Mouse (Mus musculus): ENCODE data around the gene Gfer. TPM values are rescaled to one million over a fixed set of nuclear protein-coding genes. Genes with fewer than 3 reads are reported as not detected.

The Gfer gene
- total and polyA plus RNA-seq, 3 experiments: 83.0 to 86.8 TPM; not detected in 1

DNA sequence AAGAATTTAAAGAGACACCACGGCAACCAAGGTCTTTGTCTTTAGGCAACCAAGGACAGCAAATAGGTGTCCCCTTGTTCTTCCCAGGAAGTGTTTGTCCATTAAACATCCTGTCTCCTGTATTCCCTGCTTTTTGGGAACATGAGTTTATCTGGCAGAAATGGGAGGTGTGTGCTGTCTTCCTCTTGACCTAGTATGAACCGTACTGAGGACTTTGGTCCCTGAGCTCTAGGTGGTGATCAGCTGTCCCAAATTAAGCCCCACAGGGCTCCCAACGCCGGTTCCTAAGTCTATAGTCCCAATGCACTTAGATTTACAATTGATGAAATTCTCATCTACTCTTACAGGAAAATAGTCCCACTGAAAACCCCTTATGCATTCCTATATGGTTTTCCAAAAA, 45.2 kb downstream of the Gfer start:
- H3K36me3 ChIP-seq (ENCODE audit: control insufficient read depth in 1 of 2, insufficient read depth in 2 of 2, low read length in 2 of 2): no peaks in the 10 kb centered on the region
- H3K4me1 ChIP-seq (ENCODE audit: control insufficient read depth in 1 of 2, insufficient read depth in 2 of 2, low read length in 2 of 2): no peaks in the 10 kb centered on the region
- H3K27ac ChIP-seq (ENCODE audit: control insufficient read depth, low read depth, low read length): no peak overlapping the region
- H3K4me3 ChIP-seq (ENCODE audit: control insufficient read depth in 1 of 2, insufficient read depth in 1 of 2, low read depth in 2 of 2, low read length in 2 of 2): no peak overlapping the region
- no peaks in the 10 kb centered on the region for H3K79me2 ChIP-seq (ENCODE audit: control insufficient read depth, insufficient read depth, low read length, poor library complexity)
- DNase-seq (ENCODE audit: low read depth, low spot score): no peak
- H3K9me3 ChIP-seq (replicated peaks; ENCODE audit: insufficient read depth, low read length): no peaks in the 10 kb centered on the region
- no peak for TF ChIP-seq CHD2 (IDR thresholded peaks at IDR 0.05; ENCODE audit: low read length)
- no peak for TF ChIP-seq MAZ (IDR thresholded peaks at IDR 0.05; ENCODE audit: low read depth, low read length)
- TF ChIP-seq GATA1 (IDR thresholded peaks at IDR 0.05; ENCODE audit: low read depth, low read length): no peak
- TF ChIP-seq BHLHE40 (IDR thresholded peaks at IDR 0.05; ENCODE audit: borderline replicate concordance, low read depth, low read length): no peak
- no peak for TF ChIP-seq MYB (IDR thresholded peaks at IDR 0.05; ENCODE audit: low read depth, low read length)
- TF ChIP-seq TAL1 (IDR thresholded peaks at IDR 0.05; ENCODE audit: low read length): no peak
- no peak for TF ChIP-seq ELF1 (IDR thresholded peaks at IDR 0.05; ENCODE audit: low read depth, low read length)
- TF ChIP-seq ZC3H11A (IDR thresholded peaks at IDR 0.05; ENCODE audit: low read depth, low read length): no peak
- TF ChIP-seq TBP (IDR thresholded peaks at IDR 0.05; ENCODE audit: low read depth, low read length): no peak
- TF ChIP-seq CTCF (IDR thresholded peaks at IDR 0.05 in 2 of 3, conservative IDR thresholded peaks at IDR 0.05 in 1 of 3; ENCODE audit: control insufficient read depth in 1 of 3, insufficient read depth in 1 of 3, low read depth in 2 of 3, low read length in 3 of 3, poor library complexity in 1 of 3, severe bottlenecking in 1 of 3): no peak
- no peak for TF ChIP-seq ZMIZ1 (IDR thresholded peaks at IDR 0.05; ENCODE audit: low read depth, low read length)
- TF ChIP-seq USF2 (IDR thresholded peaks at IDR 0.05; ENCODE audit: borderline replicate concordance in 1 of 2, insufficient read depth in 1 of 2, low read depth in 1 of 2, low read length in 2 of 2): no peak
- TF ChIP-seq MAFK (IDR thresholded peaks at IDR 0.05; ENCODE audit: borderline replicate concordance, low read depth, low read length): no peak
- no peak for TF ChIP-seq ZNF384 (IDR thresholded peaks at IDR 0.05; ENCODE audit: low read depth, low read length)
- no peak for TF ChIP-seq MAX (IDR thresholded peaks at IDR 0.05; ENCODE audit: low read length)
- TF ChIP-seq SMC3 (IDR thresholded peaks at IDR 0.05; ENCODE audit: low read depth, low read length): no peak
- no peak for TF ChIP-seq MEF2A (IDR thresholded peaks at IDR 0.05; ENCODE audit: extremely low read depth, insufficient replicate concordance, low read depth, low read length, poor library complexity, severe bottlenecking)
- no peak for TF ChIP-seq KAT2A (conservative IDR thresholded peaks at IDR 0.05; ENCODE audit: low read depth, low read length)
- no peak overlapping the region for H3K9ac ChIP-seq (ENCODE audit: control insufficient read depth, low read depth, low read length, poor library complexity, severe bottlenecking)
- peaks cover 16 to 25% of the 10 kb centered on the region in 2 experiments for H3K27me3 ChIP-seq (ENCODE audit: control insufficient read depth in 1 of 2, insufficient read depth in 2 of 2, low read length in 2 of 2)

DNA sequence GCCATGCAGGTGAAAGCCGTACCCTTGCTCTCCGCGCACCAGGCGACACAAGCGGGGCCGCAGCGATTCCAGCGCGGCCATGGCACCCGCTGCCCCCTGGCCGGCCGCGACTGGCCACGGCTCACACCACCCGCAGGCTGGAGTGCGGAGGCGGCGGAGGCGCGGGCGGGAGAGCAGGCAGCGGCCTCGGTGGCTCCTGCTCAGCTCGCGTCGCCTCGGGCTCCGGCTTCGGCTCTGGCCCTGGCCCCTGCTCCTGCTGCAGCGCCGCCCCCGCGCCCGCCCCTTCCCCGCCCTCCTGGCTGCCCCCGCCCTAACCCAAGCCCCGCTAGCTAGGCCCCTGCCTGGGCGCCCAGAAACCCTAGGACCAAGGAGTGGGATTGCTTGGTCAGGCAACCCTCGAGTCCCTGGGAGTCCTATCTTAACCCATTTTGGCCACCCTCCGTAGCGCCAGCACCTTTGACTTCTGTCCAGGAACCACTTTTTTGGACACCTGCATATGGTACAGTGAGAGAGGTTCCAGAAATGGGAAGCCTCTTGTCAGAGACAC, 45.8 kb downstream of the Gfer start, which contains the start of gene Slc9a3r2:
Slc9a3r2 (minus strand) TSS at position 258 of the 547 bp plus-strand sequence.
- peak; percentile 29 for DNase-seq (ENCODE audit: low read depth, low spot score)
- Histone ChIP-seq H3K9ac (ENCODE audit: control insufficient read depth, low read depth, low read length, poor library complexity, severe bottlenecking) (peak within 1 kb of the TSS; percentile 52), H3K4me1 (ENCODE audit: control insufficient read depth in 1 of 2, insufficient read depth in 2 of 2, low read length in 2 of 2) (no peaks in the 10 kb centered on the region), H3K27ac (ENCODE audit: control insufficient read depth, low read depth, low read length) (no peak within 1 kb of the TSS), H3K4me3 (ENCODE audit: control insufficient read depth in 1 of 2, insufficient read depth in 1 of 2, low read depth in 2 of 2, low read length in 2 of 2) (peak within 1 kb of the TSS; percentile 53 to 56; a peak in 3 of 4 replicates), H3K27me3 (ENCODE audit: control insufficient read depth in 1 of 2, insufficient read depth in 2 of 2, low read length in 2 of 2) (peaks cover 16 to 25% of the 10 kb centered on the region in 2 experiments), H3K36me3 (ENCODE audit: control insufficient read depth in 1 of 2, insufficient read depth in 2 of 2, low read length in 2 of 2) (no peaks in the 10 kb centered on the region), H3K9me3 (replicated peaks; ENCODE audit: insufficient read depth, low read length) (no peaks in the 10 kb centered on the region), H3K79me2 (ENCODE audit: control insufficient read depth, insufficient read depth, low read length, poor library complexity) (no peaks in the 10 kb centered on the region)
- TF ChIP-seq MXI1 (IDR thresholded peaks at IDR 0.05; ENCODE audit: low read depth, low read length) (no peak), KAT2A (conservative IDR thresholded peaks at IDR 0.05; ENCODE audit: low read depth, low read length) (no peak), CHD2 (IDR thresholded peaks at IDR 0.05; ENCODE audit: low read length) (no peak), MYB (IDR thresholded peaks at IDR 0.05; ENCODE audit: low read depth, low read length) (no peak), MAX (IDR thresholded peaks at IDR 0.05; ENCODE audit: low read length) (no peak), CHD1 (IDR thresholded peaks at IDR 0.05; ENCODE audit: low read depth, low read length) (no peak), TAL1 (IDR thresholded peaks at IDR 0.05; ENCODE audit: low read length) (no peak), SMC3 (IDR thresholded peaks at IDR 0.05; ENCODE audit: low read depth, low read length) (no peak), HCFC1 (IDR thresholded peaks at IDR 0.05; ENCODE audit: low read depth, low read length) (no peak), JUND (IDR thresholded peaks at IDR 0.05; ENCODE audit: low read depth, low read length) (no peak), ELF1 (IDR thresholded peaks at IDR 0.05; ENCODE audit: low read depth, low read length) (no peak), RAD21 (IDR thresholded peaks at IDR 0.05; ENCODE audit: low read depth, low read length) (no peak), USF1 (IDR thresholded peaks at IDR 0.05; ENCODE audit: low read depth, low read length) (no peak), USF2 (IDR thresholded peaks at IDR 0.05; ENCODE audit: borderline replicate concordance in 1 of 2, insufficient read depth in 1 of 2, low read depth in 1 of 2, low read length in 2 of 2) (no peak), ETS1 (IDR thresholded peaks at IDR 0.05; ENCODE audit: low read depth, low read length) (no peak), NRF1 (IDR thresholded peaks at IDR 0.05; ENCODE audit: insufficient read depth, low read depth, low read length, poor library complexity, severe bottlenecking) (no peak)

All from MEL (cell line).